Mouse (Mus musculus): ENCODE results near the gene Notch2. TPM values are rescaled to one million over a fixed set of nuclear protein-coding genes. Genes with fewer than 3 reads are reported as not detected.
A peak's percentile ranks its signal among the peaks of the same experiment; 100 is the strongest.

Notch2 gene
- total RNA-seq, 2 experiments from 2014 or later = 15.5 to 17.9 TPM

DNA sequence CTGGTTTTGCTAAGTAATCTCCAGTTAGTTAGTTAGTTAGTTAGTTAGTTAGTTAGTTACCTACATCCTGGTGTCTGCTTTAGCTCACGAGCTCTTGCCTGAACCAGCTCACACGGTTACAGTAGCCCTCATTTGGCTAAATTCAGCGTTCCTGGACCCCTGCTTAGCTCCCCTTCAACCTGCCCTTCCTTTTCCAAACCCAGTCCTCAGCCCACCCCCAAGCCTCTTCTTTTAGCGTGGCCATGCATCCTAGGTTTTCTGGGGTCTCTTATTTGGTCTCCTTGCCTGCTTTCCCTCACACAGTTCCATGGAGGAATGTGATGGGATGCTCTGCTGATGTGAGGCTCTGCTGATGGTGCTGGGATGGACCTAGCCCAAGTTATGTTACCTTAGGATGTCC lies 145.3 kb downstream of the Notch2 start:
- intact Hi-C loops (cut with DNase I) = no loop called here

DNA sequence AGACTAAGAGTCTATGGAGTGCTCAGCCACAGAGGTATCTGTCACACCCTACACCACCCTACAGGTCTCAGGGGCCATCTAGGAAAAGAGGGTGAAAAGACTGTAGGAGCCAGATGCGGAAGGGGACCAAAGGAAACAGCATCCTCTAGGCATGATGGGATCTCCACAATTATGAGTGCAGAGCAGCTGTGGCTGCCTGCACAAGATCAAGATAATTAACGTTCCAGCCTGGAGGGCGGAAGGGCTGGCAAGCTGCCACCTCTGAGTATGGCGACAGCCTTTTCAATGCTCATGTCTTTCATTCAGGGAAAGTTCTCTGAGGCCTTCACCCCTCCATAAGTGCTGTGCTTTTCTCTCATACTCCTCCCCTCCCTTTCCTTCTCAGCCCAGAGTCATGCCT lies 146.0 kb downstream of the Notch2 start:
- intact Hi-C loops (cut with DNase I) = no loop called here
- DNase-seq (ENCODE audit: extremely low spot score in 1 of 2, low spot score in 2 of 2) = no peak

More for the DNA sequence above, 145.3 kb downstream of the Notch2 start:
- no peak for DNase-seq (ENCODE audit: extremely low spot score in 1 of 2, low spot score in 2 of 2)

- intact Hi-C loops (cut with DNase I) = no loop called here
- no peak for DNase-seq (ENCODE audit: extremely low spot score in 1 of 2, low spot score in 2 of 2)
These were observed 147.0 kb downstream of the Notch2 start, which contains the start of gene Adam30 for GRCm38 (mm10) chr3:98160330-98160729. Gene Adam30, plus strand, starts transcription at chr3:98160630.

- intact Hi-C loops (cut with DNase I) = no loop called here
- DNase-seq (ENCODE audit: extremely low spot score in 1 of 2, low spot score in 2 of 2) = peak; percentile 60 to 65
These were observed 165.0 kb downstream of the Notch2 start for GRCm38 (mm10) chr3:98178340-98178739.

DNA sequence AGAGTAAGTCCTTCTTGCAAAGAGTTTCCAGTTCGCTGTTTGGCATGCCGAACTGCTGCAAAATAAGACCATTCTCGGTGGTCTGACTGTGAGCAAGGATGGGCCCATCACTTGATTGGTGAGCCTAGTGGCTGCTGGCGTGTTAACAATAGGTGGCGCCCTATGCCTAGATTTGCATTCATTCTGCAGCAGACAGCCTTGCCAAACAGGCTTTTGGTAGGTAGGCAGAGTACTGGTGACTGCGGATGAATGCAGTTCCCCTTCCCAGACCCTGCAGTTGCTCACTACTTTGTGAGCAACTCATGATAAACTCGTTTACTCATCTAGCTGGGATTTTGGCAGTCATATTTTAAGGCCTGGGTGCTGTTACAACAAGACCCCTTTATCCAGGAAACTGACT lies 167.5 kb downstream of the Notch2 start:
- intact Hi-C loops (cut with DNase I) = loop anchor here (5.0 kb wide), 1 partner anchor 41 kb away; the partner anchor contains the start of gene Reg4
- DNase-seq (ENCODE audit: extremely low spot score in 1 of 2, low spot score in 2 of 2) = peak; percentile 26 to 64

DNA sequence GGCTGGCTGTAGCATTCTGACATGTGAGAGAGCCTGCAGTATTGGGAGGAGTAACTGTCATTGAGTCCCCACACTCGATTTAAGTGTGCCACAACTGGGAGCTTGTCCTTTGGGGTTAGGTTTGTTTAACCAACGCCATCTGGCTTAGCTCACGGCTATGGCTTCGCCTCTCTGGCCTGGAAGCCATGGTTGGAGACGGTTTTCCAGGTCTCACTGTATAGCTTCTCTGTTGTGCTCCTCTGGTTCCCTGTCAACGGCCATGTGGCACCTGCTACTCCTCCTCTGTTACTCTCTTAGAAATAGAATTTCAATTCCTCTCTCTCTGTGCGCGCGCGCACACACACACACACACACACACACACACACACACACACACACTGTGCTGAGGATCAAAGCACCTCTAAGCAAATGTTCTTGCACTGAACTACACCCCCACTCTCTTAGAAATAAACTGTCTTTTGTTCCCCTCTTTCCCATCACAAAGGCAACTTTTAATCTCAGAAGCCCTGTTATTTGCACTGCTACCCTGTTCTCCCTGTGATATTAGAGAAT lies 171.9 kb downstream of the Notch2 start:
- DNase-seq (ENCODE audit: extremely low spot score in 1 of 2, low spot score in 2 of 2) = no peak
- intact Hi-C loops (cut with DNase I) = no loop called here

GRCm38 (mm10) chr3:98187777-98188176 lies 174.4 kb downstream of the Notch2 start:
- intact Hi-C loops (cut with DNase I) = no loop called here

GRCm38 (mm10) chr3:98197711-98198532 lies 184.6 kb downstream of the Notch2 start:
- peak in 1 of 2 experiments; percentile 55 for DNase-seq (ENCODE audit: extremely low spot score in 1 of 2, low spot score in 2 of 2)
- intact Hi-C loops (cut with DNase I) = no loop called here

More at GRCm38 (mm10) chr3:98187777-98188176, 174.4 kb downstream of the Notch2 start:
- no peak for DNase-seq (ENCODE audit: extremely low spot score in 1 of 2, low spot score in 2 of 2)

DNA sequence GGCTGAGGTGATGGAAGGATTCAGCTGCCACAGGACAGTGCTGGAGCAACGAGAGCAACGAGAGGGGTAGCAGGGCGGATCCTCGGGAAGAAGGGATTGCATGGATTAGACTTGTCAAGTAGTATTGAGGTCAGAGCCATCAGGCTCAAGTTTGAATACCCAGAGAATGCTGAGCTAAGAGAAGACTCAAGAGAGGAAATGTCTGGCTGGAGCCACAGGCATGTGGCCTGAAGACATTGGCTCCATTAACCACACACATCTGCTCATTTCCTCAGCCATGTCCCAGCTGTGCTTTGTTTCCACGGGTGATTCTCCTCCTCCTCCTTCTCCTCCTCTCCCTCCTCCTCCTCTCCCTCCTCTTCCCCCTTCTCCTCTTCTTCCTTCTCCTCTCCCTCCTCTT lies 186.4 kb downstream of the Notch2 start:
- DNase-seq (ENCODE audit: extremely low spot score in 1 of 2, low spot score in 2 of 2) = no peak
- intact Hi-C loops (cut with DNase I) = no loop called here

Other genes starting within 250 kb of the Notch2 start
- 100 to 1,000 TPM; 235 to 254 TPM for gene Pde4dip, start 124.8 kb upstream of the Notch2 start, total RNA-seq (2021)
- gene Sec22b, start 112.3 kb upstream of the Notch2 start, total RNA-seq (2021) = 10 to 100 TPM; 63.1 to 69.7 TPM
- gene Adam30, start 147.1 kb downstream of the Notch2 start, total RNA-seq (2021) = not detected
- not detected for gene Reg4, start 208.6 kb downstream of the Notch2 start, total RNA-seq (2021)

Measured in left cerebral cortex, postnatal 10 days (tissue).